Mouse (Mus musculus) MEL (cell line): ENCODE results near the gene Scrn1. TPM values are rescaled to one million over a fixed set of nuclear protein-coding genes. Genes with fewer than 3 reads are reported as not detected.
A peak's percentile ranks its signal among the peaks of the same experiment; 100 is the strongest.

Experiments used
- DNase-seq: peaks from one replicate; pipeline ENCODE4 v3.0.0; 2011; ENCODE audit warnings: low read depth, low spot score
- H3K27ac ChIP-seq: 2 replicates; pipeline ENCODE4 v1.5.1; 2012; ENCODE audit warnings: low read depth, mild to moderate bottlenecking, control low read depth, low read length, moderate library complexity; ENCODE audit not compliant: control insufficient read depth
- H3K27me3 ChIP-seq, 2 experiments: fragments of 150-350 bp in 1 of 2; sonication (generic) in 1 of 2; 2 replicates each; pipeline ENCODE4 v1.6.1; 2012; ENCODE audit warnings: low read length in 2 of 2, mild to moderate bottlenecking in 2 of 2, improper control_type of control experiment in 1 of 2, moderate library complexity in 1 of 2; ENCODE audit not compliant: insufficient read depth in 2 of 2, control insufficient read depth in 1 of 2
- H3K36me3 ChIP-seq, 2 experiments: 2 replicates each; pipeline ENCODE4 v1.6.1; 2012 to 2014; ENCODE audit warnings: low read length in 2 of 2, improper control_type of control experiment in 1 of 2, inconsistent platforms in 1 of 2, mild to moderate bottlenecking in 1 of 2; ENCODE audit not compliant: insufficient read depth in 2 of 2, control insufficient read depth in 1 of 2
- H3K4me1 ChIP-seq, 2 experiments: fragments of 150-350 bp in 1 of 2; sonication (generic) in 1 of 2; 2 replicates each; pipeline ENCODE4 v1.6.1; 2012; ENCODE audit warnings: low read length in 2 of 2, improper control_type of control experiment in 1 of 2, mild to moderate bottlenecking in 1 of 2; ENCODE audit not compliant: insufficient read depth in 2 of 2, control insufficient read depth in 1 of 2
- H3K4me3 ChIP-seq, 2 experiments: fragments of 150-350 bp in 1 of 2; sonication (generic) in 1 of 2; 2 replicates each; pipeline ENCODE4 v1.5.1; 2012; ENCODE audit warnings: low read depth in 2 of 2, low read length in 2 of 2, mild to moderate bottlenecking in 2 of 2, moderate library complexity in 2 of 2, control low read depth in 1 of 2, improper control_type of control experiment in 1 of 2; ENCODE audit not compliant: control insufficient read depth in 1 of 2, insufficient read depth in 1 of 2
- H3K79me2 ChIP-seq: 2 replicates; pipeline ENCODE4 v1.6.1; 2012; ENCODE audit warnings: mild to moderate bottlenecking, low read length, moderate library complexity; ENCODE audit not compliant: control insufficient read depth, poor library complexity, insufficient read depth
- H3K9ac ChIP-seq: 2 replicates; pipeline ENCODE4 v1.6.1; 2012; ENCODE audit warnings: low read depth, mild to moderate bottlenecking, control low read depth, low read length, moderate library complexity; ENCODE audit not compliant: control insufficient read depth, poor library complexity, severe bottlenecking
- H3K9me3 ChIP-seq: fragments of 150-350 bp; sonication (generic); replicated peaks from 2 replicates; pipeline ENCODE4 v1.6.1; 2012; ENCODE audit warnings: mild to moderate bottlenecking, low read length, improper control_type of control experiment, moderate library complexity; ENCODE audit not compliant: insufficient read depth
- CTCF ChIP-seq, 3 experiments: IDR thresholded peaks in 2 of 3; conservative IDR thresholded peaks in 1 of 3; 2 replicates each; pipeline ENCODE4 v1.5.1; 2011 to 2012; ENCODE audit warnings: low read length in 3 of 3, low read depth in 2 of 3, mild to moderate bottlenecking in 2 of 3, improper control_type of control experiment in 1 of 3, inconsistent platforms in 1 of 3, mixed read lengths in 1 of 3, moderate library complexity in 1 of 3; ENCODE audit not compliant: control insufficient read depth in 1 of 3, insufficient read depth in 1 of 3, poor library complexity in 1 of 3, severe bottlenecking in 1 of 3
- ELF1 ChIP-seq: IDR thresholded peaks from 2 replicates; pipeline ENCODE4 v1.6.1; 2014; ENCODE audit warnings: low read depth, mild to moderate bottlenecking, inconsistent platforms, low read length, improper control_type of control experiment, moderate library complexity
- EP300 ChIP-seq, 2 experiments: IDR thresholded peaks; 2 replicates each; pipeline ENCODE4 v1.6.1; 2011; ENCODE audit warnings: improper control_type of control experiment in 2 of 2, low read length in 2 of 2, low read depth in 1 of 2, mild to moderate bottlenecking in 1 of 2
- GATA1 ChIP-seq: IDR thresholded peaks from 2 replicates; pipeline ENCODE4 v1.6.1; 2011; ENCODE audit warnings: low read depth, low read length, improper control_type of control experiment
- JUND ChIP-seq: IDR thresholded peaks from 2 replicates; pipeline ENCODE4 v1.6.1; 2011; ENCODE audit warnings: low read depth, mild to moderate bottlenecking, improper control_type of control experiment, low read length
- KAT2A ChIP-seq: conservative IDR thresholded peaks from 2 replicates; pipeline ENCODE4 v1.6.1; 2012; ENCODE audit warnings: low read depth, low read length, improper control_type of control experiment, inconsistent platforms
- MAFK ChIP-seq: IDR thresholded peaks from 2 replicates; pipeline ENCODE4 v1.6.1; 2011; ENCODE audit warnings: low read depth, mild to moderate bottlenecking, low read length, improper control_type of control experiment, borderline replicate concordance
- MAX ChIP-seq: IDR thresholded peaks from 2 replicates; pipeline ENCODE4 v1.6.1; 2011; ENCODE audit warnings: low read length, improper control_type of control experiment
- MAZ ChIP-seq: IDR thresholded peaks from 2 replicates; pipeline ENCODE4 v1.6.1; 2012; ENCODE audit warnings: low read depth, mild to moderate bottlenecking, inconsistent platforms, low read length, improper control_type of control experiment
- MEF2A ChIP-seq: IDR thresholded peaks from 2 replicates; pipeline ENCODE4 v1.6.1; 2014; ENCODE audit warnings: low read depth, mild to moderate bottlenecking, inconsistent platforms, low read length, improper control_type of control experiment; ENCODE audit not compliant: poor library complexity, insufficient replicate concordance, severe bottlenecking; ENCODE audit errors: extremely low read depth
- MYB ChIP-seq: IDR thresholded peaks from 2 replicates; pipeline ENCODE4 v1.6.1; 2011; ENCODE audit warnings: mild to moderate bottlenecking, low read depth, low read length, improper control_type of control experiment
- MYC ChIP-seq: IDR thresholded peaks from 2 replicates; pipeline ENCODE4 v1.6.1; 2011; ENCODE audit warnings: low read depth, mild to moderate bottlenecking, low read length, improper control_type of control experiment, moderate library complexity
- NRF1 ChIP-seq: IDR thresholded peaks from 2 replicates; pipeline ENCODE4 v1.6.1; 2014; ENCODE audit warnings: low read depth, mild to moderate bottlenecking, inconsistent platforms, low read length, improper control_type of control experiment, moderate library complexity; ENCODE audit not compliant: poor library complexity, insufficient read depth, severe bottlenecking
- RCOR1 ChIP-seq: IDR thresholded peaks from 2 replicates; pipeline ENCODE4 v1.6.1; 2012; ENCODE audit warnings: low read depth, mild to moderate bottlenecking, inconsistent platforms, low read length, improper control_type of control experiment
- SIN3A ChIP-seq: IDR thresholded peaks from 2 replicates; pipeline ENCODE4 v1.6.1; 2012; ENCODE audit warnings: low read length, improper control_type of control experiment, inconsistent platforms
- TAL1 ChIP-seq: IDR thresholded peaks from 2 replicates; pipeline ENCODE4 v1.6.1; 2012; ENCODE audit warnings: mild to moderate bottlenecking, inconsistent platforms, low read length, moderate library complexity, mixed read lengths
- TBP ChIP-seq: IDR thresholded peaks from 2 replicates; pipeline ENCODE4 v1.8.0; 2011; ENCODE audit warnings: low read depth, low read length, improper control_type of control experiment
- UBTF ChIP-seq: IDR thresholded peaks from 2 replicates; pipeline ENCODE4 v1.6.1; 2012; ENCODE audit warnings: low read depth, mild to moderate bottlenecking, inconsistent platforms, low read length, improper control_type of control experiment, moderate library complexity, borderline replicate concordance; ENCODE audit not compliant: insufficient read depth
- USF1 ChIP-seq: IDR thresholded peaks from 2 replicates; pipeline ENCODE4 v1.6.1; 2014; ENCODE audit warnings: low read depth, mild to moderate bottlenecking, inconsistent platforms, low read length, improper control_type of control experiment, moderate library complexity
- USF2 ChIP-seq, 2 experiments: IDR thresholded peaks; 2 replicates each; pipeline ENCODE4 v1.6.1; 2011 to 2012; ENCODE audit warnings: improper control_type of control experiment in 2 of 2, low read length in 2 of 2, borderline replicate concordance in 1 of 2, inconsistent platforms in 1 of 2, low read depth in 1 of 2, mild to moderate bottlenecking in 1 of 2; ENCODE audit not compliant: insufficient read depth in 1 of 2
- ZC3H11A ChIP-seq: IDR thresholded peaks from 2 replicates; pipeline ENCODE4 v1.6.1; 2012; ENCODE audit warnings: low read depth, mild to moderate bottlenecking, inconsistent platforms, low read length, improper control_type of control experiment
- ZKSCAN1 ChIP-seq: IDR thresholded peaks from 2 replicates; pipeline ENCODE4 v1.6.1; 2012; ENCODE audit warnings: low read depth, mild to moderate bottlenecking, inconsistent platforms, low read length, improper control_type of control experiment, moderate library complexity
- ZNF384 ChIP-seq: IDR thresholded peaks from 2 replicates; pipeline ENCODE4 v1.6.1; 2012; ENCODE audit warnings: low read depth, mild to moderate bottlenecking, inconsistent platforms, low read length, improper control_type of control experiment
- polyA plus RNA-seq, 2 experiments: library from polyadenylated mRNA; stranded (reverse) in 1 of 2; unstranded in 1 of 2; fragments of >175 nt in 1 of 2; fragments of >200 nt in 1 of 2; gene quantifications; 2 replicates each; pipeline versions ENCODE4 v1.2.1 to v1.2.4; 2012; ENCODE audit warnings: low replicate concordance in 2 of 2, low read depth in 1 of 2; ENCODE audit not compliant: insufficient read length in 2 of 2, insufficient read depth in 1 of 2, missing spikeins in 1 of 2
- total RNA-seq: library from RNA; depleted of rRNA; stranded (reverse); fragments of 300-350 nt; gene quantifications from 2 replicates; pipeline ENCODE4 v1.2.3, GENCODE M21; 2012

Gene Scrn1
- total and polyA plus RNA-seq, 3 experiments = not detected

- H3K9ac ChIP-seq = no peak overlapping the region
- 0 out of 4 replicates have a peak, but pooled peaks of 1 of the 2 experiments have one; percentile 13 for TF ChIP-seq EP300 (IDR thresholded peaks at IDR 0.05; ENCODE audit: low read depth in 1 of 2, low read length in 2 of 2)
- no peak for TF ChIP-seq MAFK
- TF ChIP-seq ZKSCAN1 = no peak
- TF ChIP-seq USF2 (IDR thresholded peaks at IDR 0.05; ENCODE audit: borderline replicate concordance in 1 of 2, insufficient read depth in 1 of 2, low read depth in 1 of 2, low read length in 2 of 2) = no peak
- TF ChIP-seq GATA1 = 0 out of 2 replicates have a peak, but pooled peaks have one; percentile 20
- no peak for TF ChIP-seq TBP
- TF ChIP-seq ELF1 = no peak
- peak; percentile 42 for DNase-seq
- no peaks in the 10 kb centered on the region for H3K79me2 ChIP-seq
- no peaks in the 10 kb centered on the region for H3K9me3 ChIP-seq
- no peaks in the 10 kb centered on the region for H3K4me1 ChIP-seq
- no peaks in the 10 kb centered on the region for H3K36me3 ChIP-seq
- H3K27me3 ChIP-seq = no peaks in the 10 kb centered on the region; a peak in 1 of 4 replicates
- H3K27ac ChIP-seq = no peak overlapping the region
- no peak overlapping the region for H3K4me3 ChIP-seq
Observed at GRCm38 (mm10) chr6:54564506-54564991, 1.7 kb downstream of the Scrn1 start.

GRCm38 (mm10) chr6:54563561-54563960, 2.7 kb downstream of the Scrn1 start:
- Histone ChIP-seq H3K79me2 (no peaks in the 10 kb centered on the region), H3K9me3 (no peaks in the 10 kb centered on the region), H3K36me3 (no peaks in the 10 kb centered on the region), H3K4me3 (no peak overlapping the region), H3K9ac (no peak overlapping the region), H3K27ac (no peak overlapping the region), H3K27me3 (no peaks in the 10 kb centered on the region; a peak in 1 of 4 replicates), H3K4me1 (no peaks in the 10 kb centered on the region)
- DNase-seq = no peak
- TF ChIP-seq ZC3H11A (no peak), MEF2A (no peak), UBTF (no peak), USF1 (no peak), MAX (no peak), GATA1 (no peak), MAZ (no peak), MYB (no peak), MYC (no peak), MAFK (no peak), ZNF384 (no peak), NRF1 (no peak), ZKSCAN1 (no peak), TAL1 (no peak), KAT2A (no peak), SIN3A (no peak), RCOR1 (no peak), JUND (no peak), CTCF (IDR thresholded peaks at IDR 0.05 in 2 of 3, conservative IDR thresholded peaks at IDR 0.05 in 1 of 3; ENCODE audit: control insufficient read depth in 1 of 3, insufficient read depth in 1 of 3, low read depth in 2 of 3, low read length in 3 of 3, poor library complexity in 1 of 3, severe bottlenecking in 1 of 3) (no peak)
